Mouse (Mus musculus) midbrain, embryonic 11.5 days (tissue): ENCODE measurements around the gene Hspb6. TPM values are rescaled to one million over a fixed set of nuclear protein-coding genes. Genes with fewer than 3 reads are reported as not detected.

Source experiments
- ATAC-seq: fragments of 200-750 bp; cut with Nextera tagmentation; 2 replicates; pipeline ENCODE4 v1.8.0; 2017; ENCODE audit warnings: moderate TSS enrichment, moderate library complexity; ENCODE audit not compliant: low FRiP score
- DNase-seq: peaks from one replicate; pipeline ENCODE4 v3.0.0; 2015; ENCODE audit warnings: low spot score; ENCODE audit errors: missing footprints
- H3K27ac ChIP-seq: fragments of 300-500 bp; sonication (generic); 2 replicates; pipeline ENCODE4 v1.5.1; 2014; ENCODE audit warnings: low read depth, low read length
- H3K27me3 ChIP-seq: fragments of 300-500 bp; sonication (generic); 2 replicates; pipeline ENCODE4 v1.6.1; 2014; ENCODE audit warnings: mild to moderate bottlenecking, low read length, moderate library complexity, mixed read lengths; ENCODE audit not compliant: control insufficient read depth, insufficient read depth
- H3K36me3 ChIP-seq: fragments of 300-500 bp; sonication (generic); 2 replicates; pipeline ENCODE4 v1.6.1; 2014; ENCODE audit warnings: mild to moderate bottlenecking, low read length, moderate library complexity, mixed read lengths; ENCODE audit not compliant: control insufficient read depth, insufficient read depth
- H3K4me1 ChIP-seq: fragments of 300-500 bp; sonication (generic); 2 replicates; pipeline ENCODE4 v1.6.1; 2014; ENCODE audit warnings: low read length; ENCODE audit not compliant: control insufficient read depth, insufficient read depth
- H3K4me2 ChIP-seq: fragments of 300-500 bp; sonication (generic); 2 replicates; pipeline ENCODE4 v1.6.1; 2014; ENCODE audit warnings: mild to moderate bottlenecking, moderate library complexity
- H3K4me3 ChIP-seq: fragments of 300-500 bp; sonication (generic); 2 replicates; pipeline ENCODE4 v1.5.1; 2014; ENCODE audit warnings: low read depth, low read length
- H3K9ac ChIP-seq: fragments of 300-500 bp; sonication (generic); 2 replicates; pipeline ENCODE4 v1.6.1; 2014; ENCODE audit warnings: low read length
- H3K9me3 ChIP-seq: fragments of 300-500 bp; sonication (generic); 2 replicates; pipeline ENCODE4 v1.6.1; 2016; ENCODE audit warnings: low read length; ENCODE audit not compliant: control insufficient read depth
- WGBS: fragments of 180-500 bp; shearing (Covaris S2); extraction: QIAGEN DNeasy Blood & Tissue Kit; methylation state at CpG from one replicate; pipeline ENCODE4 v1.1.7; 2014; 5-methylcytosine and 5-hydroxymethylcytosine counted together
- polyA plus RNA-seq: library from polyadenylated mRNA; unstranded; fragments of >200 nt; fragmentation: Nextera tagmentation; extraction: Ambion mirVana; gene quantifications from 2 replicates; pipeline ENCODE4 v1.2.1, GENCODE M21; 2014

The Hspb6 gene
- polyA plus RNA-seq, 1 experiment from 2014 or later = 4.2 TPM

GRCm38 (mm10) chr7:30549880-30550279, 2.1 kb upstream of the Hspb6 start:
- no peak for DNase-seq
- WGBS = 86% methylated on average over 2 of the region's 2 CpGs
- no peak overlapping the region for H3K9ac ChIP-seq
- no peaks in the 10 kb centered on the region for H3K9me3 ChIP-seq
- H3K4me2 ChIP-seq = no peak overlapping the region
- no peaks in the 10 kb centered on the region; the same call in 1 of the 2 replicates for H3K36me3 ChIP-seq
- H3K4me3 ChIP-seq = no peak overlapping the region
- no peak for ATAC-seq
- no peaks in the 10 kb centered on the region for H3K27me3 ChIP-seq
- no peak overlapping the region for H3K27ac ChIP-seq
- peaks cover 12% of the 10 kb centered on the region for H3K4me1 ChIP-seq

DNA sequence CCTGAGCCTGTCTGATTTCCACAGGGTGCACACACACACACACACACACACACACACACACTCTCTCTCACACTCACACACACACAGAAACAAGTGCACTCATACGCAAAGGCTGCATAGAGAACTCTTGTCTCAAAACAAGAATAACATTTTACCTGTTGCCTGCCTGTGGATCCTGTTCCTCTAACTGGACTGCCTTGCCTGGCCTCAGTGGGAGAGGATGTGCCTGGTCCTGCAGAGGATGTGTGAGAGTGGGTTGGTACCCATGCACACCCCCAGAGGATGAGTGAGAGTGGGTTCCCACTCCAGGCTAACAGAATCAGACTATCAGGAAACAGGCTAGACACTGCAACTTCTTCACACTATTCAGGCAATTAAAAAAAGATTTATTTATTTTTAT, 1.4 kb upstream of the Hspb6 start:
- H3K9ac ChIP-seq = no peak overlapping the region
- no peaks in the 10 kb centered on the region for H3K27me3 ChIP-seq
- no peak overlapping the region for H3K4me2 ChIP-seq
- ATAC-seq = no peak
- peaks cover 12% of the 10 kb centered on the region for H3K4me1 ChIP-seq
- no peak for DNase-seq
- H3K27ac ChIP-seq = no peak overlapping the region
- WGBS = 100% methylated on average over 1 of the region's 1 CpGs
- H3K9me3 ChIP-seq = no peaks in the 10 kb centered on the region
- no peak overlapping the region for H3K4me3 ChIP-seq
- H3K36me3 ChIP-seq = peaks cover 5% of the 10 kb centered on the region; the same call in 1 of the 2 replicates

- Histone ChIP-seq H3K4me2 (peak overlapping the region; percentile 93), H3K27me3 (no peaks in the 10 kb centered on the region), H3K9me3 (no peaks in the 10 kb centered on the region), H3K4me1 (peaks cover 12% of the 10 kb centered on the region), H3K9ac (peak overlapping the region; percentile 71), H3K27ac (peak overlapping the region; percentile 70), H3K36me3 (peaks cover 8% of the 10 kb centered on the region; the same call in 1 of the 2 replicates), H3K4me3 (peak overlapping the region; percentile 49)
- peak; percentile 71 for ATAC-seq
- WGBS = 2% methylated on average over 10 of the region's 10 CpGs
- no peak for DNase-seq
These were observed 405 bp upstream of the Hspb6 start for GRCm38 (mm10) chr7:30551445-30552101.

- Histone ChIP-seq H3K9me3 (no peaks in the 10 kb centered on the region), H3K9ac (peak overlapping the region; percentile 72), H3K4me1 (peaks cover 12% of the 10 kb centered on the region), H3K36me3 (peaks cover 14% of the 10 kb centered on the region; the same call in 1 of the 2 replicates), H3K4me2 (peak overlapping the region; percentile 93), H3K27me3 (no peaks in the 10 kb centered on the region), H3K27ac (no peak overlapping the region), H3K4me3 (peak overlapping the region; percentile 49)
- 10% methylated on average over 23 of the region's 23 CpGs for WGBS
- ATAC-seq = no peak
- no peak for DNase-seq
These were observed 1.1 kb downstream of the Hspb6 start for GRCm38 (mm10) chr7:30553021-30553589.

DNA sequence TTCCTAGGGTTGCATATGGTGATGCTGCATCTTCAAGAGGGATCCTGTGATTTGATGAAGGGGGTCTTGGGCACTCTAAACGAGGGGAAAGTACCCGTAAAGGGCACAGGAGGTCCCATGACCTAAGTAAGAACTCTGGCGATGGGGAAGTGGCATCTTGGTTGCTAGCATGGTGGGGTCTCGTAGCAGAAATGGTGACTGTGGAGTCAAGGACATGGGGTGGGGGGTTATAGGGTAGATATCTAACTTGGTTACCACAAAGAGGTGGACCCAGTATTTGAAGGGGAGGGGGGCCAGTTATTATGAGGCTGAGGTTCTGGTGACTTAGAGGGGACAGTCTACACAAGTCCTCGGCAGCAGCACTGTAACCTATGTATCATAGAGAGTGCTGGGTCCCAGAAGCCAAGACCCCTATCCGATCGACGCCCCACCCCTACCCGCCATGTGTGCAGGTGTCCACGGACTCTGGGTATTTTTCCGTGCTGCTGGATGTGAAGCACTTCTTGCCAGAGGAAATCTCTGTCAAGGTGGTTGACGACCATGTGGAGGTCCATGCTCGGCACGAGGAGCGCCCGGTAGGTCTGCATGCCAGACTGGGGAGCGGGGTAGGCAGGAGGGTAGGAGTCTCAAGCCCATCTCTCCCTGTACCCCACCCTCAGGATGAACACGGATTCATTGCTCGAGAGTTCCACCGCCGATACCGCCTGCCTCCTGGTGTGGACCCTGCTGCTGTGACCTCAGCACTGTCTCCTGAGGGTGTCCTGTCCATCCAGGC, 2.0 kb downstream of the Hspb6 start:
- peak overlapping the region; percentile 72; the same call in 1 of the 2 replicates for H3K9ac ChIP-seq

DNA sequence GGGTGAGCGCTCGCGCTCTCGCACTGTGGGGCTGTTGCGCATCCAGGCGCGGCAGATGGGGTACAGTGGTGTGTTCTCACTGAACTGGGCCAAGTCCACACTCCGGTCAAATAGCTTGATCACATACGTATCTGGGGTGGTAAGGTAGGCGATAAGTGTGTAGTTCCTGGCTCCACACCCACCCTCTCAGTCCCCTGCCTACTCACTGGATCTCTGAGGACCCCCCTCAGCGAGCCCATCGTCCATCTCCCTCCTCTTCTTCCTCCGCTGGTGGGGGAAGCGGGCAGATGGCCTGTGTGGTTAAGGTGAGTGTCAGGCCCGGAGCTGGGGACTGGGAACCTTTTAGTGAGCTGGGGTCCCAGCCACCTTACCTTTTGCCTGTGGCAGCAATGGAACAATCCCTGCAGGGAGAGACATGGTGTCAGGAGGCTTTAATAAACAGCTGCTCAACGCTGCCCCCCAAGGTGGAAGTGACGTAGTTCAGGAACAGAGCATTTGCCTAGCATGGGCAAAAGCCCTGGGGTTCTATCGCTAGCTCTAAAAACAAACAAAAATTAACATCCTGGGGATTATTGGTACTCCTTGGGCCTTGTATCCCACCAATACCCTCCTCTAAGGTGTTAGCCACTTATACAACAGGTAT, 5.0 kb downstream of the Hspb6 start:
- Histone ChIP-seq H3K4me3 (no peak overlapping the region), H3K27me3 (no peaks in the 10 kb centered on the region), H3K9me3 (no peaks in the 10 kb centered on the region), H3K27ac (no peak overlapping the region), H3K4me2 (no peak overlapping the region), H3K4me1 (peaks cover 23% of the 10 kb centered on the region), H3K36me3 (peaks cover 14% of the 10 kb centered on the region; the same call in 1 of the 2 replicates), H3K9ac (no peak overlapping the region)
- no peak for DNase-seq
- WGBS = 94% methylated on average over 18 of the region's 18 CpGs
- no peak for ATAC-seq

More for the DNA sequence above, 2.0 kb downstream of the Hspb6 start:
- no peaks in the 10 kb centered on the region for H3K9me3 ChIP-seq
- H3K27me3 ChIP-seq = no peaks in the 10 kb centered on the region
- peak overlapping the region; percentile 93; the same call in 1 of the 2 replicates for H3K4me2 ChIP-seq
- H3K4me1 ChIP-seq = peaks cover 17% of the 10 kb centered on the region
- no peak for ATAC-seq
- H3K36me3 ChIP-seq = peaks cover 14% of the 10 kb centered on the region; the same call in 1 of the 2 replicates
- H3K4me3 ChIP-seq = no peak overlapping the region; the same call in 1 of the 2 replicates
- no peak overlapping the region for H3K27ac ChIP-seq
- no peak for DNase-seq
- WGBS = 89% methylated on average over 22 of the region's 22 CpGs

- 87% methylated on average over 13 of the region's 13 CpGs for WGBS
- H3K27me3 ChIP-seq = no peaks in the 10 kb centered on the region
- no peak overlapping the region for H3K4me3 ChIP-seq
- peaks cover 19% of the 10 kb centered on the region for H3K4me1 ChIP-seq
- H3K27ac ChIP-seq = no peak overlapping the region
- no peaks in the 10 kb centered on the region for H3K9me3 ChIP-seq
- no peak overlapping the region; the same call in 1 of the 2 replicates for H3K4me2 ChIP-seq
- H3K36me3 ChIP-seq = peaks cover 14% of the 10 kb centered on the region; the same call in 1 of the 2 replicates
- ATAC-seq = no peak
- DNase-seq = no peak
- no peak overlapping the region for H3K9ac ChIP-seq
These were observed 6.0 kb downstream of the Hspb6 start for GRCm38 (mm10) chr7:30557901-30558514.

- ATAC-seq = no peak
These were observed 6.9 kb downstream of the Hspb6 start for GRCm38 (mm10) chr7:30558656-30559442.

More at GRCm38 (mm10) chr7:30558656-30559442, 6.9 kb downstream of the Hspb6 start:
- no peaks in the 10 kb centered on the region for H3K9me3 ChIP-seq
- peak overlapping the region; percentile 49 for H3K4me3 ChIP-seq
- no peak overlapping the region for H3K27ac ChIP-seq
- 19% methylated on average over 12 of the region's 12 CpGs for WGBS
- H3K27me3 ChIP-seq = no peaks in the 10 kb centered on the region
- H3K9ac ChIP-seq = peak overlapping the region; percentile 73
- H3K4me2 ChIP-seq = peak overlapping the region; percentile 97
- DNase-seq = no peak
- H3K4me1 ChIP-seq = peaks cover 15% of the 10 kb centered on the region
- peaks cover 14% of the 10 kb centered on the region; the same call in 1 of the 2 replicates for H3K36me3 ChIP-seq
